Mouse (Mus musculus) olfactory bulb, adult 2 months (tissue): ENCODE data around the gene Sncg.

Experiments
- CTCF ChIP-seq: fragments of 200-500 bp; IDR thresholded peaks from 2 replicates; pipeline ENCODE4 v1.5.1; 2012; ENCODE audit warnings: low read depth, mild to moderate bottlenecking, low read length, moderate library complexity; ENCODE audit not compliant: insufficient read depth
- POLR2A ChIP-seq: fragments of 200-500 bp; IDR thresholded peaks from 2 replicates; pipeline ENCODE4 v1.6.1; 2012; ENCODE audit warnings: mild to moderate bottlenecking, low read depth, low read length, moderate library complexity; ENCODE audit not compliant: insufficient read depth

GRCm38 (mm10) chr14:34332476-34332875, 42.1 kb downstream of the Sncg start:
- TF ChIP-seq POLR2A (no peak), CTCF (no peak)
